Mouse (Mus musculus): ENCODE results near the gene Cpm. TPM values are rescaled to one million over a fixed set of nuclear protein-coding genes. Genes with fewer than 3 reads are reported as not detected.

Cpm gene
- polyA plus RNA-seq, 1 experiment from 2014 or later = 28.9 TPM

DNA sequence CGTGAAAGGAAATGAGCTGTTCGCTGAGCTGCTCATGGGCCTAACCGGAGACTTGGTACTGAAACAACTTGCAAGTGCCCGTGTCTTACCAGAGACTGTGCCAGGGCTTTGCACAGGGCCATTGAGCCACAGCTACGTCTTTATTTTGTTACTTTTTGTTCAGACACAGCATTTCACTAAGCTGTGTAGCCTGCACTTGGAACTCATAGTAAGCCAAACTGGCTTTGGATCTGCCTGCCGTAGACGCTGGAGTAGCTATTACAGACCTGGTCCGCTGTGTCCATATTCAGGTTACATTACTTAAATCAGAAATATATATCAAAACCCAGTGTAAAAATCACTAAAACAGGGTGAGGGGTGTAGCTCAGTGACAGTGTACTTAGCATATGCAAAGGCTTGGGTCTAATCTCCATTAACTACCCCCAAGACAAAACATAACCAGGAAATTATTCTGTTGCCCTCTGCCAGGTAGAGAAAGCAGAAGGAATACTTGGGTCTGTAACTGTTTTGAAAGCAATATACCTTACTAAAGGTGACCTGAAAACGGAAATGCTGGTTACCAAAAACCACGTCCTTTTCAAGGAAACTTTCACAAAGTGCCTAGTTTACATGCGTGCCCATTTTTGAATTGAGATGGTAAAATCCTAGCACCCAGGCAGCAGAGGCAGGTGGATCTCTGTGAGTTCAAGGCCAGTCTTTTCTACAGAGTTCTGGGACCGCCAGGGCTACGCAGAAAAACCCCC, 56.7 kb downstream of the Cpm start:
- no peak overlapping the region for H3K9ac ChIP-seq (ENCODE audit: low read depth, low read length)
- no peaks in the 10 kb centered on the region for H3K27me3 ChIP-seq (ENCODE audit: control insufficient read depth, insufficient read depth, low read length)
- H3K27ac ChIP-seq (ENCODE audit: low read depth, low read length) = no peak overlapping the region
- no peaks in the 10 kb centered on the region for H3K9me3 ChIP-seq (ENCODE audit: control insufficient read depth, low read length)
- no peaks in the 10 kb centered on the region for H3K4me1 ChIP-seq (ENCODE audit: control insufficient read depth, insufficient read depth, low read length)
- H3K36me3 ChIP-seq (ENCODE audit: control insufficient read depth, insufficient read depth, low read length) = peaks cover 32% of the 10 kb centered on the region
- WGBS = 91% methylated on average over 13 of the region's 13 CpGs
- no peak overlapping the region for H3K4me3 ChIP-seq (ENCODE audit: low read length)
- no peak for ATAC-seq (ENCODE audit: low FRiP score, low TSS enrichment)
- no peak overlapping the region for H3K4me2 ChIP-seq (replicated peaks; ENCODE audit: low read depth, low read length)

DNA sequence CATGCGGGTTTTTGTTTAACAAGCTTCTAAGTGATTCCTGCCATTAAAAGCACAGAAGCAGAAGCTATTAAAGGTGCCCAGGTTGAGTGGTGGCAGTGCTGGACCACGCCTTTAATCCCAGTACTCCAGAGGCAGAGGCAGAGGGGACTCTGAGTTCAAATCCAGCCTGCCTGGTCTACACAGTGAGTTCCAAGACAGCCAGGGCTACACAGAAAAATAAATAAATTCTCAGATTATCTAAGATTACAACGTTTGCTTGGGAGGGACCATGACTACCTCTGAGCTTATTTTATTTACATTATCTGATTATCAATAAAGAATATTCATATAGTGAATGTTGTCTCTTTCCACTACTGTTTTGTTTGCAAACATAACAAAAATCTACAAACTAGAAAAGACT, 57.7 kb downstream of the Cpm start:
- peaks cover 40% of the 10 kb centered on the region for H3K36me3 ChIP-seq (ENCODE audit: control insufficient read depth, insufficient read depth, low read length)
- H3K4me1 ChIP-seq (ENCODE audit: control insufficient read depth, insufficient read depth, low read length) = no peaks in the 10 kb centered on the region
- H3K27ac ChIP-seq (ENCODE audit: low read depth, low read length) = no peak overlapping the region
- H3K4me3 ChIP-seq (ENCODE audit: low read length) = no peak overlapping the region
- ATAC-seq (ENCODE audit: low FRiP score, low TSS enrichment) = no peak
- no peak overlapping the region for H3K9ac ChIP-seq (ENCODE audit: low read depth, low read length)
- no peak overlapping the region for H3K4me2 ChIP-seq (replicated peaks; ENCODE audit: low read depth, low read length)
- H3K9me3 ChIP-seq (ENCODE audit: control insufficient read depth, low read length) = no peaks in the 10 kb centered on the region
- no peaks in the 10 kb centered on the region for H3K27me3 ChIP-seq (ENCODE audit: control insufficient read depth, insufficient read depth, low read length)
- 77% methylated on average over 3 of the region's 3 CpGs for WGBS

DNA sequence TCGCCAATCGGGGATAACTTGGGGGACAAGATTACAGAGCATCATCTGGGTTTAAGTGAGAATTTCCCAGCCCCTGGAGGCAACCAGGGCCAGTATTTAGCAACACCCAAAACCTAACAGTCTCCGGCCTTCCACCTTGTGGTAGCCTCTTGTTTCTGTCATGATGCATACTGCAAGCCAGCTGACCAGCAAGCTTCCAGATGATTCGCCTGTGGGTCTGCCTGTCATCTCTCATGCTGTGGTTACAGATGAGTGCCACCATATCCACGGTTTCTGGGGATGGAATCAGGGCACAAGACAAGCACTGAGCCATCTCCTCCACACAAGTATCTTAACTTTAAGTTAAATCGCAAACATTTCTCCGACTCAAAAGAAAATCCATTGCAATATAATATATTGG, 58.3 kb downstream of the Cpm start:
- Histone ChIP-seq H3K9ac (ENCODE audit: low read depth, low read length) (no peak overlapping the region), H3K9me3 (ENCODE audit: control insufficient read depth, low read length) (no peaks in the 10 kb centered on the region), H3K36me3 (ENCODE audit: control insufficient read depth, insufficient read depth, low read length) (peaks cover 46% of the 10 kb centered on the region), H3K27me3 (ENCODE audit: control insufficient read depth, insufficient read depth, low read length) (no peaks in the 10 kb centered on the region), H3K4me1 (ENCODE audit: control insufficient read depth, insufficient read depth, low read length) (no peaks in the 10 kb centered on the region), H3K27ac (ENCODE audit: low read depth, low read length) (no peak overlapping the region), H3K4me3 (ENCODE audit: low read length) (no peak overlapping the region), H3K4me2 (replicated peaks; ENCODE audit: low read depth, low read length) (no peak overlapping the region)
- ATAC-seq (ENCODE audit: low FRiP score, low TSS enrichment) = no peak
- WGBS = 93% methylated on average over 7 of the region's 7 CpGs

DNA sequence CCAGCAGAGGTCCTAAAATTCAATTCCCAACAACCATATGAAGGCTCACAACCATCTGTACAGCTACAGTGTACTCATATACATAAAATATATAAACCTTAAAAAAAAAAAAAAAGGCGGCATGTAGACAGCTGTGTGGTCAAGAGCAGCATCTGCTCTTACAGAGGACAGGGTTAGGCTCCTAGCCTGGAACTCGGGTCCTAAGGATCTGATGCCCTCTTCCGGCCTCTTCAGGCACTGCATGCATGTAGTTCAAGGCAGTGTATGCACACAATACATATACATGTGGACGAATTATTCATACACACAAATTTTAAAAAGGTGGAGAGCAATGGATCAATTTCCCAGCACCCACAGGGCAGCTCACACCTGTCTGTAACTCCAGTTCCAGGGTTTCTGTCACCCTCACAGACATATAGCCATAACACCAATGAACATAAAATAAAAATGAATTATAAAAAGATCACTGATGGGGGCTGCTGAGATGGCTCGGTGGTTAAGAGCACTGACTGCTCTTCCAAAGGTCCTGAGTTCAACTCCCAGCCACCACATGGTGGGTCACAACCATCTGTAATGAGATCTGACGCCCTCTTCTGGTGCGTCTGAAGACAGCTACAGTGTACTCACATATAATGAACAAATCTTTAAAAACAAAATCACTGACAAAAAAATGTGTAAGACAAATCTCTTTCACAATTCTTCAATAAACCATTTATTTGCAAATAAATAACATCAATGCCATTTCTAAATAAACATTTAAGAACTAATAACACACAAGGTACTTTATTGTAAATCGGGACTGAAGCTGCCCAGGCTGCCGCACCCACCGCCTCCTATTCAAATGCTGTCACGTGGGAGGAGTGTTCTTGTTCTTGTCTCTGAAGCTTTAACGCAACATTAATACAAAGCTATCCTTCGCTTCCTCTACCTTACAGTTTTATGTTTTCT, 59.2 kb downstream of the Cpm start:
- peaks cover 53% of the 10 kb centered on the region for H3K36me3 ChIP-seq (ENCODE audit: control insufficient read depth, insufficient read depth, low read length)
- H3K27ac ChIP-seq (ENCODE audit: low read depth, low read length) = no peak overlapping the region
- 87% methylated on average over 13 of the region's 13 CpGs for WGBS

DNA sequence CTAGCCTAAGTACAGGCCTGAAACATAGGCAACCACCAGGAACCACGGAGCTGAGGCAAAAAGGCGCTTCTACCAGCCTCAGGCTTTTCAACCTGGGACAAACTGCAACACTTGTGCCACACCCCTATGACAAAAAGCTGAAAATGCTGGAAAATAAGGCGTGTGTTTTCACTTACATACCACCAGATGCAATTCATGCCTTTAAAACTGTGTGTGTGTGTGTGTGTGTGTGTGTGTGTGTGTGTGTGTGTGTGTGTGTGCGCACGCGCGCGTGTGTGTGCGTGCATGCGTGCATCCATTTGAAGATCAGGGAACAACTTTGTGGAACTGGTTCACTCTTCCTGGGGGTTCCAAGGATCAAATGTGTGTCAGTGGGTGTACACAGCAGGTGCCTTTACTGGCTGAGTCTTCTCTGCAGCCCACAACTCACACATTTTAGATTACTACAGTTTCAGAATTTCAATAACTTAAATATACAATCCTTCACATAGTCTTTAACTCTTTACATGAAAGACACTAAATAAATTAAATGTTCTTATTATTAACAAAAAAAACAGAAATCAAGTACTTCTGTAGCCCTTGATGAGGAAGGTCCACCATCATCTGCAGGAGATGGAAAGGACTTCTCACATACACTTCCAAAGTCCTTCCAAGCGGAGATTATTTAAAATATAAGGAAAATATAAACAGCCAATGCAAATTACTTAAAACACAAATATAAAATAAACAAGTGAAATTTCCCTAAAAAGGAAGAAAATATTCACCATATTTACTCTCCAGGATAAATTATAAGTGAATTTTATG, 60.2 kb downstream of the Cpm start:
- H3K36me3 ChIP-seq (ENCODE audit: control insufficient read depth, insufficient read depth, low read length) = peaks cover 62% of the 10 kb centered on the region
- no peaks in the 10 kb centered on the region for H3K4me1 ChIP-seq (ENCODE audit: control insufficient read depth, insufficient read depth, low read length)
- H3K27ac ChIP-seq (ENCODE audit: low read depth, low read length) = no peak overlapping the region
- H3K4me3 ChIP-seq (ENCODE audit: low read length) = no peak overlapping the region
- no peaks in the 10 kb centered on the region for H3K9me3 ChIP-seq (ENCODE audit: control insufficient read depth, low read length)
- H3K27me3 ChIP-seq (ENCODE audit: control insufficient read depth, insufficient read depth, low read length) = no peaks in the 10 kb centered on the region
- no peak overlapping the region for H3K9ac ChIP-seq (ENCODE audit: low read depth, low read length)
- H3K4me2 ChIP-seq (replicated peaks; ENCODE audit: low read depth, low read length) = no peak overlapping the region
- WGBS = 97% methylated on average over 11 of the region's 11 CpGs
- no peak for ATAC-seq (ENCODE audit: low FRiP score, low TSS enrichment)

More for the DNA sequence above, 59.2 kb downstream of the Cpm start:
- H3K9me3 ChIP-seq (ENCODE audit: control insufficient read depth, low read length) = no peaks in the 10 kb centered on the region
- H3K9ac ChIP-seq (ENCODE audit: low read depth, low read length) = no peak overlapping the region
- no peak overlapping the region for H3K4me2 ChIP-seq (replicated peaks; ENCODE audit: low read depth, low read length)
- no peak overlapping the region for H3K4me3 ChIP-seq (ENCODE audit: low read length)
- H3K27me3 ChIP-seq (ENCODE audit: control insufficient read depth, insufficient read depth, low read length) = no peaks in the 10 kb centered on the region
- ATAC-seq (ENCODE audit: low FRiP score, low TSS enrichment) = 0 out of 2 replicates have a peak, but pooled peaks have one; percentile 58
- H3K4me1 ChIP-seq (ENCODE audit: control insufficient read depth, insufficient read depth, low read length) = no peaks in the 10 kb centered on the region

DNA sequence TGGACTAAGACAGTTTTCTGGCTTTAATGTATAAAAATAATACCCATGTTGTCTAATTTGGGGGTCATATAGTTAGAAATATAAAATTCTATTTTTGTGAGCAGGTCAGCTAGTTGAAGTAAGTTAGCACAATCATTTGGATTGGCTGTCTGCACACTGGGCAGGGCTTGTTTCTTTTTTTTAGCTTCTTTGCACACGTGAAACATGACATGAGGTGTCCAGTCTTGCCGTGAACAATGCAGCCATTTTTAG, 60.7 kb downstream of the Cpm start:
- peaks cover 67% of the 10 kb centered on the region for H3K36me3 ChIP-seq (ENCODE audit: control insufficient read depth, insufficient read depth, low read length)
- H3K9me3 ChIP-seq (ENCODE audit: control insufficient read depth, low read length) = no peaks in the 10 kb centered on the region
- H3K27ac ChIP-seq (ENCODE audit: low read depth, low read length) = no peak overlapping the region
- H3K27me3 ChIP-seq (ENCODE audit: control insufficient read depth, insufficient read depth, low read length) = no peaks in the 10 kb centered on the region
- WGBS = 89% methylated on average over 2 of the region's 2 CpGs
- no peak overlapping the region for H3K4me3 ChIP-seq (ENCODE audit: low read length)
- no peak overlapping the region for H3K4me2 ChIP-seq (replicated peaks; ENCODE audit: low read depth, low read length)
- no peak for ATAC-seq (ENCODE audit: low FRiP score, low TSS enrichment)
- no peaks in the 10 kb centered on the region for H3K4me1 ChIP-seq (ENCODE audit: control insufficient read depth, insufficient read depth, low read length)
- H3K9ac ChIP-seq (ENCODE audit: low read depth, low read length) = no peak overlapping the region

DNA sequence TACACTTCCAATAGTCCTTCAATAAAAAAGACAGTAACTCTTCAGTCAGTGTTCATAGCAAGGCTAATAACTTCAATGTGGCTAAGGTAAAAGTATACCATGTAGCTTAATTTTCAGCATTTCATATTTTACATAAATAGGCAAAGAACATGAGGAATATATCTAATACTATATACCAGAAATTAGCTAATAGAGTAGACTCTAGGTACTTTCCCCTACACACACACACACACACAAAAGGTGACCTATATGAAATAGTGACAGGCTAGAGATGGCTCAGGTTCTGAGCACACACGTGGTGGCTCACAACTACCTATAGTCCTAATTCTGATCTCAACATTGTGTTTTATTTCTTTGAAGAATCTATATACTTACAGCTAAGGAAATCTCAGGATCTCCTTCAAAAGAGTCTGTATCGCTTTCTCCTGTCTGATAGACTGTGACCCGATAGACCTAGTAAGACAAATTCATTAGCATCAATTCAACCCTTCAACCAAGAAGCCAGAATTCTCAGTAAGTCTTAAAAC, 61.5 kb downstream of the Cpm start:
- Histone ChIP-seq H3K27ac (ENCODE audit: low read depth, low read length) (no peak overlapping the region), H3K27me3 (ENCODE audit: control insufficient read depth, insufficient read depth, low read length) (no peaks in the 10 kb centered on the region), H3K36me3 (ENCODE audit: control insufficient read depth, insufficient read depth, low read length) (peaks cover 75% of the 10 kb centered on the region), H3K9me3 (ENCODE audit: control insufficient read depth, low read length) (no peaks in the 10 kb centered on the region), H3K4me3 (ENCODE audit: low read length) (no peak overlapping the region), H3K9ac (ENCODE audit: low read depth, low read length) (no peak overlapping the region), H3K4me2 (replicated peaks; ENCODE audit: low read depth, low read length) (no peak overlapping the region), H3K4me1 (ENCODE audit: control insufficient read depth, insufficient read depth, low read length) (no peaks in the 10 kb centered on the region)
- WGBS = 94% methylated on average over 3 of the region's 3 CpGs
- no peak for ATAC-seq (ENCODE audit: low FRiP score, low TSS enrichment)

DNA sequence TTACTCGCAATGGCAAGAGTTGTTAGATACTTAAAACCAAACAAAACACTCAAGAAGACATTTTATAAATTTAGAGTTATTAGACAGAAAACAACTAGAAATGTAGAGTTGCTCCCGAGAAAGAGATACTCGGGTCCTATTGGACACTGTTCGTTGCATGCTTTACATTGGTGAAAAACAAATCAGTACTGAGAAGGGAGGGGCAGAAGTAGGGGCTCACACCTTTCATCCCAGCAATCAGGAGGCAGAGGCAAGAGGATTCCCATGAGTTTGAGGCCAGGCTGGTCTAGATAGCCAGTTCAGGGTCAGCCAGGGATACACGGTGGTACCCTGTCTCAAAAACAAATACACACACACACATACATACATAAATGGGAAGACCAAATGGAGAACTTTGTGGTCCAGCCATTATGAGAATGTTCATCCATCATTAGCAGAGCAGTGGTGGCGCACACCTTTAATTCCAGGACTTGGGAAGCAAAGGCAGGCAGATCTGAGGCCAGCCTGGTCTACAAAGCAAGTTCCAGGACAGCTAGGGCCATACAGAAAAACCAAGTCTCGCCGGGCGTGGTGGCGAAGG, 62.2 kb downstream of the Cpm start:
- Histone ChIP-seq H3K4me2 (replicated peaks; ENCODE audit: low read depth, low read length) (no peak overlapping the region), H3K4me3 (ENCODE audit: low read length) (no peak overlapping the region), H3K36me3 (ENCODE audit: control insufficient read depth, insufficient read depth, low read length) (peaks cover 81% of the 10 kb centered on the region), H3K9me3 (ENCODE audit: control insufficient read depth, low read length) (no peaks in the 10 kb centered on the region), H3K9ac (ENCODE audit: low read depth, low read length) (no peak overlapping the region), H3K27me3 (ENCODE audit: control insufficient read depth, insufficient read depth, low read length) (no peaks in the 10 kb centered on the region), H3K27ac (ENCODE audit: low read depth, low read length) (no peak overlapping the region), H3K4me1 (ENCODE audit: control insufficient read depth, insufficient read depth, low read length) (no peaks in the 10 kb centered on the region)
- 96% methylated on average over 10 of the region's 10 CpGs for WGBS
- no peak for ATAC-seq (ENCODE audit: low FRiP score, low TSS enrichment)

Data from kidney, embryonic 14.5 days (tissue).